Mouse (Mus musculus) macrophage (primary cell): Measurements from ENCODE around the gene Lmtk3. TPM values are rescaled to one million over a fixed set of nuclear protein-coding genes. Genes with fewer than 3 reads are reported as not detected.

Source experiments
- H3K27ac ChIP-seq: fragments of 350-480 bp; formaldehyde crosslinking; 2 replicates; pipeline ENCODE4 v1.9.0; 2021
- H3K36me3 ChIP-seq: fragments of 350-480 bp; formaldehyde crosslinking; 2 replicates; pipeline ENCODE4 v1.9.0; 2021; ENCODE audit errors: inconsistent target
- H3K4me3 ChIP-seq: fragments of 350-480 bp; formaldehyde crosslinking; 2 replicates; pipeline ENCODE4 v1.9.0; 2021; ENCODE audit errors: inconsistent target
- H3K79me2 ChIP-seq: fragments of 350-480 bp; formaldehyde crosslinking; 2 replicates; pipeline ENCODE4 v1.9.0; 2021; ENCODE audit errors: inconsistent target
- WGBS: methylation state at CpG from one replicate; pipeline ENCODE4 v1.1.7; 2026; ENCODE audit warnings: inconsistent platforms; ENCODE audit not compliant: missing documents; 5-methylcytosine and 5-hydroxymethylcytosine counted together
- polyA plus RNA-seq: library from polyadenylated mRNA; stranded (reverse); fragments of 250-400 nt; gene quantifications from 3 replicates; pipeline ENCODE4 v1.2.4, GENCODE M21; 2018; ENCODE audit warnings: inconsistent platforms

Gene Lmtk3
- polyA plus RNA-seq, 1 experiment from 2014 or later: 0.06 TPM

- 1% methylated on average over 85 of the region's 86 CpGs for WGBS
- no peak overlapping the region for H3K27ac ChIP-seq
- H3K4me3 ChIP-seq: no peak overlapping the region
Observed at GRCm38 (mm10) chr7:45833148-45833790, 49.7 kb downstream of the Lmtk3 start.

GRCm38 (mm10) chr7:45833924-45834323, 50.4 kb downstream of the Lmtk3 start:
- Histone ChIP-seq H3K4me3 (no peak overlapping the region), H3K79me2 (peaks cover 9% of the 10 kb centered on the region; the same call in 1 of the 2 replicates), H3K27ac (no peak overlapping the region), H3K36me3 (no peaks in the 10 kb centered on the region)
- WGBS: 14% methylated on average over 31 of the region's 31 CpGs

More at GRCm38 (mm10) chr7:45833148-45833790, 49.7 kb downstream of the Lmtk3 start:
- Histone ChIP-seq H3K79me2 (peaks cover 9% of the 10 kb centered on the region; the same call in 1 of the 2 replicates), H3K36me3 (no peaks in the 10 kb centered on the region)

GRCm38 (mm10) chr7:45842950-45843744, 59.6 kb downstream of the Lmtk3 start:
- H3K27ac ChIP-seq: no peak overlapping the region
- no peaks in the 10 kb centered on the region for H3K36me3 ChIP-seq
- 94% methylated on average over 10 of the region's 10 CpGs for WGBS
- H3K79me2 ChIP-seq: no peaks in the 10 kb centered on the region
- no peak overlapping the region for H3K4me3 ChIP-seq

GRCm38 (mm10) chr7:45848447-45849027, 65.0 kb downstream of the Lmtk3 start:
- Histone ChIP-seq H3K79me2 (no peaks in the 10 kb centered on the region), H3K36me3 (no peaks in the 10 kb centered on the region), H3K27ac (no peak overlapping the region), H3K4me3 (no peak overlapping the region)
- WGBS: 56% methylated on average over 6 of the region's 6 CpGs

GRCm38 (mm10) chr7:45850661-45851060, 67.1 kb downstream of the Lmtk3 start:
- Histone ChIP-seq H3K79me2 (no peaks in the 10 kb centered on the region), H3K36me3 (no peaks in the 10 kb centered on the region), H3K4me3 (no peak overlapping the region), H3K27ac (no peak overlapping the region)
- 80% methylated on average over 3 of the region's 3 CpGs for WGBS

GRCm38 (mm10) chr7:45853089-45853488, 69.6 kb downstream of the Lmtk3 start:
- Histone ChIP-seq H3K36me3 (no peaks in the 10 kb centered on the region), H3K27ac (no peak overlapping the region), H3K79me2 (no peaks in the 10 kb centered on the region), H3K4me3 (no peak overlapping the region)
- WGBS: 94% methylated on average over 12 of the region's 12 CpGs

Other genes with a start within 250 kb of the Lmtk3 start
- 0.78 to 5.8 TPM (median 1.3 TPM) in 3 replicates for gene Hsd17b14, start 228.8 kb upstream of the Lmtk3 start, polyA plus RNA-seq
- 31.4 to 52.8 TPM (median 38.5 TPM) in 3 replicates for gene Bcat2, start 213.6 kb upstream of the Lmtk3 start, polyA plus RNA-seq
- not detected in 3 replicates for gene Fgf21, start 168.2 kb upstream of the Lmtk3 start, polyA plus RNA-seq
- gene Fut1, start 166.4 kb upstream of the Lmtk3 start, polyA plus RNA-seq: not detected in 3 replicates
- not detected in 3 replicates for gene Izumo1, start 161.9 kb upstream of the Lmtk3 start, polyA plus RNA-seq
- 0.04 to 0.08 TPM (median 0.07 TPM) in 3 replicates for gene Rasip1, start 156.2 kb upstream of the Lmtk3 start, polyA plus RNA-seq
- gene Mamstr, start 143.8 kb upstream of the Lmtk3 start, polyA plus RNA-seq: not detected in 3 replicates
- not detected in 3 replicates for gene Fut2, start 117.3 kb upstream of the Lmtk3 start, polyA plus RNA-seq
- gene Ntn5, start 99.7 kb upstream of the Lmtk3 start, polyA plus RNA-seq: not detected in 3 replicates
- not detected in 3 replicates for gene Sec1, start 89.3 kb upstream of the Lmtk3 start, polyA plus RNA-seq
- gene Car11, start 83.9 kb upstream of the Lmtk3 start, polyA plus RNA-seq: 0.56 TPM in 1 of 3 replicates, not detected in the others
- 11.3 to 58.2 TPM (median 52.9 TPM) in 3 replicates for gene Dbp, start 78.7 kb upstream of the Lmtk3 start, polyA plus RNA-seq
- 290 to 1,003 TPM (median 791 TPM) in 3 replicates for gene Rpl18, start 68.3 kb upstream of the Lmtk3 start, polyA plus RNA-seq
- gene Sphk2, start 65.7 kb upstream of the Lmtk3 start, polyA plus RNA-seq: 47.1 to 55.5 TPM (median 51.5 TPM) in 3 replicates
- gene Fam83e, start 62.5 kb upstream of the Lmtk3 start, polyA plus RNA-seq: not detected in 3 replicates
- not detected in 3 replicates for gene Spaca4, start 57.9 kb upstream of the Lmtk3 start, polyA plus RNA-seq
- 0.55 to 1.1 TPM (median 0.56 TPM) in 3 replicates for gene Sult2b1, start 931 bp downstream of the Lmtk3 start, polyA plus RNA-seq
- gene Cyth2, start 30.8 kb downstream of the Lmtk3 start, polyA plus RNA-seq: 42.8 to 66.2 TPM (median 50.0 TPM) in 3 replicates
- not detected in 3 replicates for gene Kcnj14, start 41.0 kb downstream of the Lmtk3 start, polyA plus RNA-seq
- 4.9 to 28.9 TPM (median 5.3 TPM) in 3 replicates for gene Grwd1, start 47.2 kb downstream of the Lmtk3 start, polyA plus RNA-seq
- 103 to 141 TPM (median 125 TPM) in 3 replicates for gene Kdelr1, start 89.0 kb downstream of the Lmtk3 start, polyA plus RNA-seq
- gene Grin2d, start 94.6 kb downstream of the Lmtk3 start, polyA plus RNA-seq: 0.11 to 0.12 TPM in 2 of 3 replicates, not detected in the other
- gene Syngr4, start 113.0 kb downstream of the Lmtk3 start, polyA plus RNA-seq: not detected in 3 replicates
- gene Tmem143, start 113.2 kb downstream of the Lmtk3 start, polyA plus RNA-seq: 11.6 to 13.1 TPM (median 12.8 TPM) in 3 replicates
- gene Emp3, start 137.7 kb downstream of the Lmtk3 start, polyA plus RNA-seq: 271 to 666 TPM (median 552 TPM) in 3 replicates
- 0.65 to 1.0 TPM (median 1.0 TPM) in 3 replicates for gene Ccdc114, start 140.3 kb downstream of the Lmtk3 start, polyA plus RNA-seq
- not detected in 3 replicates for gene Abcc6, start 246.6 kb downstream of the Lmtk3 start, polyA plus RNA-seq
- gene Nomo1, start 250.0 kb downstream of the Lmtk3 start, polyA plus RNA-seq: 15.9 to 40.2 TPM (median 19.6 TPM) in 3 replicates